Comparison of ENCODE assay signal across 18 mouse cellular contexts in genomic region chr16:57585201-57585600, GRCm38 (mm10). TPM values are rescaled to one million over a fixed set of nuclear protein-coding genes. Genes with fewer than 3 reads are reported as not detected.
DNase-seq lines count a peak whose midpoint lies in the region; ATAC-seq and TF ChIP-seq lines count a peak whose summit lies in the region.
"Had no signal": no experiment of that assay in that cellular context is flagged by ENCODE, and none has a peak within 500 bp of the region (broad histone marks: within the 10 kb centered on the region; RNA-seq: fewer than 3 reads in every experiment).

No protein-coding gene starts in this region.

- peaks cover 6% of the 10 kb centered on the region; the same call in 1 of the 2 replicates for H3K36me3 ChIP-seq in heart, postnatal 0 days (replicated peaks; ENCODE audit: control insufficient read depth, insufficient read depth, low read length)
- no peaks in the 10 kb centered on the region for H3K36me3 ChIP-seq in lung, postnatal 0 days (ENCODE audit: insufficient read depth, low read length)
- H3K36me3 ChIP-seq in MEL (ENCODE audit: control insufficient read depth in 1 of 2, insufficient read depth in 2 of 2, low read length in 2 of 2), result peaks cover 0 to 13% of the 10 kb centered on the region in 2 experiments; a peak in 2 of 4 replicates
- H3K36me3 ChIP-seq: intestine, embryonic 15.5 days; limb, embryonic 13.5 days; liver, embryonic 15.5 days; midbrain, embryonic 13.5 days had no signal

- WGBS in heart, postnatal 0 days, result 40% methylated on average over 3 of the region's 3 CpGs
- 9% methylated on average over 3 of the region's 3 CpGs for WGBS in lung, postnatal 0 days

- peak overlapping the region; percentile 59 for H3K27ac ChIP-seq in heart, postnatal 0 days (ENCODE audit: low read depth)
- no peak overlapping the region for H3K27ac ChIP-seq in lung, postnatal 0 days (ENCODE audit: low read length)
- peak overlapping the region; percentile 38 for H3K27ac ChIP-seq in MEL (ENCODE audit: control insufficient read depth, low read depth, low read length)
- H3K27ac ChIP-seq: intestine, embryonic 15.5 days; limb, embryonic 13.5 days; liver, embryonic 15.5 days; macrophage; midbrain, embryonic 13.5 days had no signal

- H3K9me3 ChIP-seq in heart, postnatal 0 days (replicated peaks; ENCODE audit: control insufficient read depth, low read length), result no peaks in the 10 kb centered on the region
- no peaks in the 10 kb centered on the region for H3K9me3 ChIP-seq in lung, postnatal 0 days (ENCODE audit: low read length)
- no peaks in the 10 kb centered on the region for H3K9me3 ChIP-seq in MEL (replicated peaks; ENCODE audit: insufficient read depth, low read length)
- H3K9me3 ChIP-seq: intestine, embryonic 15.5 days; limb, embryonic 13.5 days; liver, embryonic 15.5 days; midbrain, embryonic 13.5 days had no signal

- H3K4me1 ChIP-seq in heart, postnatal 0 days (ENCODE audit: control insufficient read depth, insufficient read depth), result no peaks in the 10 kb centered on the region
- H3K4me1 ChIP-seq in lung, postnatal 0 days (ENCODE audit: insufficient read depth, low read depth, low read length), result no peaks in the 10 kb centered on the region
- H3K4me1 ChIP-seq in MEL (ENCODE audit: control insufficient read depth in 1 of 2, insufficient read depth in 2 of 2, low read length in 2 of 2), result peaks cover 9 to 12% of the 10 kb centered on the region in 2 experiments; a peak in 3 of 4 replicates
- H3K4me1 ChIP-seq: intestine, embryonic 15.5 days; liver, embryonic 15.5 days; midbrain, embryonic 13.5 days had no signal

- no peak for TF ChIP-seq EP300 in heart, postnatal 0 days (IDR thresholded peaks at IDR 0.05; ENCODE audit: low read depth)
- no peak for TF ChIP-seq EP300 in lung, postnatal 0 days (IDR thresholded peaks at IDR 0.05)
- peak; percentile 63 to 75 for TF ChIP-seq EP300 in MEL (IDR thresholded peaks at IDR 0.05; ENCODE audit: low read depth in 1 of 2, low read length in 2 of 2)

- H3K27me3 ChIP-seq in heart, postnatal 0 days (ENCODE audit: control insufficient read depth, insufficient read depth, low read length), result no peaks in the 10 kb centered on the region
- no peaks in the 10 kb centered on the region for H3K27me3 ChIP-seq in lung, postnatal 0 days (replicated peaks; ENCODE audit: insufficient read depth, low read length)
- H3K27me3 ChIP-seq in MEL (ENCODE audit: control insufficient read depth in 1 of 2, insufficient read depth in 2 of 2, low read length in 2 of 2), result no peaks in the 10 kb centered on the region
- H3K27me3 ChIP-seq: intestine, embryonic 15.5 days; limb, embryonic 13.5 days; liver, embryonic 15.5 days; midbrain, embryonic 13.5 days had no signal

- peaks cover 17% of the 10 kb centered on the region for H3K79me2 ChIP-seq in MEL (ENCODE audit: control insufficient read depth, insufficient read depth, low read length, poor library complexity)

- no peak for ATAC-seq in heart, postnatal 0 days (ENCODE audit: insufficient read depth, low read depth)
- ATAC-seq in lung, postnatal 0 days, result no peak
- ATAC-seq: intestine, embryonic 15.5 days; midbrain, embryonic 13.5 days had no signal

- no peak overlapping the region for H3K4me2 ChIP-seq in heart, postnatal 0 days (ENCODE audit: low read depth, low read length)
- no peak overlapping the region for H3K4me2 ChIP-seq in lung, postnatal 0 days (replicated peaks; ENCODE audit: low read depth, low read length)
- H3K4me2 ChIP-seq: heart, embryonic 11.5 days; intestine, embryonic 15.5 days; limb, embryonic 13.5 days; liver, embryonic 15.5 days; midbrain, embryonic 13.5 days had no signal

- H3K4me3 ChIP-seq in heart, postnatal 0 days (ENCODE audit: low read depth, low read length), result no peak overlapping the region
- H3K4me3 ChIP-seq in lung, postnatal 0 days (ENCODE audit: low read depth, low read length), result no peak overlapping the region
- peak overlapping the region in 1 of 2 experiments; percentile 32; a peak in 1 of 4 replicates for H3K4me3 ChIP-seq in MEL (ENCODE audit: control insufficient read depth in 1 of 2, insufficient read depth in 1 of 2, low read depth in 2 of 2, low read length in 2 of 2)
- H3K4me3 ChIP-seq: intestine, embryonic 15.5 days; limb, embryonic 13.5 days; liver, embryonic 15.5 days; midbrain, embryonic 13.5 days; myocyte had no signal

- no peak for TF ChIP-seq RAD21 in MEL (IDR thresholded peaks at IDR 0.05; ENCODE audit: low read depth, low read length)

- TF ChIP-seq CTCF in heart, postnatal 0 days (IDR thresholded peaks at IDR 0.05; ENCODE audit: low read depth), result no peak
- no peak for TF ChIP-seq CTCF in lung, postnatal 0 days (IDR thresholded peaks at IDR 0.05)
- TF ChIP-seq CTCF in MEL (IDR thresholded peaks at IDR 0.05 in 2 of 3, conservative IDR thresholded peaks at IDR 0.05 in 1 of 3; ENCODE audit: control insufficient read depth in 1 of 3, insufficient read depth in 1 of 3, low read depth in 2 of 3, low read length in 3 of 3, poor library complexity in 1 of 3, severe bottlenecking in 1 of 3), result no peak

- DNase-seq in heart, postnatal 0 days (ENCODE audit: low spot score), result no peak
- DNase-seq in heart, adult 8-10 months (ENCODE audit: low spot score), result no peak
- peak; percentile 31 for DNase-seq in lung, postnatal 0 days (ENCODE audit: low spot score)
- DNase-seq in lung, postnatal 14 days, result no peak
- DNase-seq in MEL (ENCODE audit: low read depth, low spot score), result peak; percentile 50
- peak; percentile 39 for DNase-seq in naive thymus-derived CD4-positive, alpha-beta T cell, adult 2 months (ENCODE audit: low read depth)
- no peak for DNase-seq in adrenal gland, postnatal 36 days
- DNase-seq: adrenal gland, adult 2 months; cerebellum, adult 18-20 months; gastrocnemius, postnatal 10 days; kidney, postnatal 4 days had no signal

- TF ChIP-seq POLR2A in MEL (IDR thresholded peaks at IDR 0.05; ENCODE audit: control insufficient read depth in 1 of 2, insufficient read depth in 1 of 2, low read depth in 1 of 2, low read length in 2 of 2, poor library complexity in 1 of 2), result no peak

- no peak overlapping the region for H3K9ac ChIP-seq in heart, postnatal 0 days (replicated peaks; ENCODE audit: low read depth, low read length)
- H3K9ac ChIP-seq in lung, postnatal 0 days (replicated peaks; ENCODE audit: low read depth), result no peak overlapping the region
- no peak overlapping the region for H3K9ac ChIP-seq in MEL (ENCODE audit: control insufficient read depth, low read depth, low read length, poor library complexity, severe bottlenecking)
- H3K9ac ChIP-seq: intestine, embryonic 15.5 days; limb, embryonic 13.5 days; liver, embryonic 15.5 days; midbrain, embryonic 13.5 days had no signal

TF ChIP-seq in MEL, 35 proteins besides CTCF, POLR2A, EP300 and RAD21 (continues in another document):
- TF ChIP-seq USF1 (IDR thresholded peaks at IDR 0.05; ENCODE audit: low read depth, low read length) (no peak), MAX (IDR thresholded peaks at IDR 0.05; ENCODE audit: low read length) (no peak), MEF2A (IDR thresholded peaks at IDR 0.05; ENCODE audit: extremely low read depth, insufficient replicate concordance, low read depth, low read length, poor library complexity, severe bottlenecking) (no peak), TBP (IDR thresholded peaks at IDR 0.05; ENCODE audit: low read depth, low read length) (no peak), MYB (IDR thresholded peaks at IDR 0.05; ENCODE audit: low read depth, low read length) (0 out of 2 replicates have a peak, but pooled peaks have one; percentile 20), MAFK (IDR thresholded peaks at IDR 0.05; ENCODE audit: borderline replicate concordance, low read depth, low read length) (no peak), BHLHE40 (IDR thresholded peaks at IDR 0.05; ENCODE audit: borderline replicate concordance, low read depth, low read length) (no peak), MYC (IDR thresholded peaks at IDR 0.05; ENCODE audit: low read depth, low read length) (no peak), ZNF384 (IDR thresholded peaks at IDR 0.05; ENCODE audit: low read depth, low read length) (peak; percentile 59; the same call in 1 of the 2 replicates), GATA1 (IDR thresholded peaks at IDR 0.05; ENCODE audit: low read depth, low read length) (peak; percentile 69), NRF1 (IDR thresholded peaks at IDR 0.05; ENCODE audit: insufficient read depth, low read depth, low read length, poor library complexity, severe bottlenecking) (no peak), CHD1 (IDR thresholded peaks at IDR 0.05; ENCODE audit: low read depth, low read length) (no peak), ZKSCAN1 (IDR thresholded peaks at IDR 0.05; ENCODE audit: low read depth, low read length) (no peak), GABPA (IDR thresholded peaks at IDR 0.05; ENCODE audit: low read depth, low read length) (no peak), RCOR1 (IDR thresholded peaks at IDR 0.05; ENCODE audit: low read depth, low read length) (0 out of 2 replicates have a peak, but pooled peaks have one; percentile 34), E2F4 (IDR thresholded peaks at IDR 0.05; ENCODE audit: borderline replicate concordance, low read depth, low read length) (no peak), MAZ (IDR thresholded peaks at IDR 0.05; ENCODE audit: low read depth, low read length) (no peak), KAT2A (conservative IDR thresholded peaks at IDR 0.05; ENCODE audit: low read depth, low read length) (no peak), ZC3H11A (IDR thresholded peaks at IDR 0.05; ENCODE audit: low read depth, low read length) (no peak), SMC3 (IDR thresholded peaks at IDR 0.05; ENCODE audit: low read depth, low read length) (no peak), SIN3A (IDR thresholded peaks at IDR 0.05; ENCODE audit: low read length) (peak; percentile 43; the same call in 1 of the 2 replicates), NELFE (IDR thresholded peaks at IDR 0.05; ENCODE audit: low read depth, low read length) (no peak), POLR2AphosphoS5 (IDR thresholded peaks at IDR 0.05; ENCODE audit: borderline replicate concordance, low read depth, low read length) (no peak), USF2 (IDR thresholded peaks at IDR 0.05; ENCODE audit: borderline replicate concordance in 1 of 2, insufficient read depth in 1 of 2, low read depth in 1 of 2, low read length in 2 of 2) (no peak), ELF1 (IDR thresholded peaks at IDR 0.05; ENCODE audit: low read depth, low read length) (no peak)

RNA-seq across cellular contexts. Expression of gene Cmss1, which starts 21.5 kb away (rescaled TPM):
- 7.0 and 17.0 TPM in 2 replicates for total RNA-seq in heart, postnatal 0 days (2014; rRNA removed; ENCODE audit: low replicate concordance)
- polyA plus RNA-seq in heart, postnatal 0 days (2015; fragmentation: Nextera tagmentation; extraction: Ambion mirVana), result 50.3 and 56.6 TPM in 2 replicates
- total RNA-seq in heart, adult 8-10 months (2022), result 10 to 100 TPM; 63.7 to 86.8 (median 76.8) TPM
- polyA plus RNA-seq in lung, postnatal 0 days (2015; fragmentation: Nextera tagmentation; extraction: Ambion mirVana), result 23.1 and 27.3 TPM in 2 replicates
- 75.4 and 80.9 TPM in 2 replicates for total RNA-seq in MEL (2012; rRNA removed)
- polyA plus RNA-seq in MEL (2012; ENCODE audit: insufficient read depth in 1 of 2, insufficient read length in 2 of 2, low read depth in 1 of 2, low replicate concordance in 2 of 2, missing spikeins in 1 of 2), result 10 to 100 TPM in 1 of 2 experiments, not detected in 1; 94.7 TPM
- 10 to 100 TPM; 17.1 to 19.3 TPM for total RNA-seq in adrenal gland, postnatal 36 days (2021)

Comparison
In these comparisons a context has a peak if more than half of its experiments do, and no peak if none do; other contexts are left out.
1. DNase-seq: peak in lung, postnatal 0 days (single experiment), MEL (single experiment) and naive thymus-derived CD4-positive, alpha-beta T cell, adult 2 months (single experiment); none in heart, postnatal 0 days (single experiment), heart, adult 8-10 months (single experiment), lung, postnatal 14 days (single experiment) and adrenal gland, postnatal 36 days (0 of 2).